Mouse (Mus musculus) cerebellum, postnatal 10 days (tissue): ENCODE data around the gene Cdc6.

ENCODE experiments used
- DNase-seq, 2 experiments: peaks; one replicate each; pipeline ENCODE4 v3.0.0; 2021; ENCODE audit warnings: mixed read lengths in 2 of 2

Cdc6 gene

GRCm38 (mm10) chr11:98944897-98945604, 37.5 kb downstream of the Cdc6 start:
- DNase-seq, result no peak

- DNase-seq, result peak in 1 of 2 experiments; percentile 27
Measured at GRCm38 (mm10) chr11:98945605-98945977, 38.0 kb downstream of the Cdc6 start.

GRCm38 (mm10) chr11:98947969-98948569, 40.5 kb downstream of the Cdc6 start:
- no peak for DNase-seq

DNA sequence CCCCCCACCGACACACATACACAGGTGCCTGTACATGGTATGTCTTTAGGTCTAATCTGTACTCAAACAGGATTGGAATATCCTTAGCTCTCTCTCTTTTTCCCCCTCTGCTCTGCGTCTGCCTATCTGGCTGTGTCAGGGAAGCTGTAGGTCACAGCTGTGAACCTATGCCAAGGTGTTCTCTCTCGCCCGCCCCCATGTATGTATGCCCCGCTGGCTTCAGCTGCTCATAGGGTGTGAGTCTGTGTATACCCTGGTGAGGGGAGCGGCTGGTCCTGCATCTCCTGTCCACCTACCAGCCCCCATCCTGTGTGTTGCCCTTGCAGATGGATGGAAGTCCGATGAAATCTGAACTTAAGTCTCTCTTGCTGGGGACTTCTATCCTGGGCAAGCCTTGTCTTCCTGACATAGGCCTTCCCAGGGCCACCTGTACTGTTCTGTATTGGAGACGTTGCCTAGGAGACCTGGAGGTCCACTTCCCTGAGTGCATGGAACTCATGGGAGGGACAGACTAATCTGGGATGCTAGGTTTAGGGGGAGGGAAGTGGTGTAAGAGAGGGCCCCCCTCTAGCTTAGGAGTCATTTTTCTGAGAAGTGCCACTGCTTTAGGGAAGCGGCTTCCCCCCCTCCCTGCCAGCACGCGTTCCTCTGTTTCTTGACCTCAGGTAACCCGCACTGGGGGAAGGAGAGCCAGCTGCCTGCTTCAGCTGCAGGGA, 41.8 kb downstream of the Cdc6 start:
- peak; percentile 9 for DNase-seq

DNA sequence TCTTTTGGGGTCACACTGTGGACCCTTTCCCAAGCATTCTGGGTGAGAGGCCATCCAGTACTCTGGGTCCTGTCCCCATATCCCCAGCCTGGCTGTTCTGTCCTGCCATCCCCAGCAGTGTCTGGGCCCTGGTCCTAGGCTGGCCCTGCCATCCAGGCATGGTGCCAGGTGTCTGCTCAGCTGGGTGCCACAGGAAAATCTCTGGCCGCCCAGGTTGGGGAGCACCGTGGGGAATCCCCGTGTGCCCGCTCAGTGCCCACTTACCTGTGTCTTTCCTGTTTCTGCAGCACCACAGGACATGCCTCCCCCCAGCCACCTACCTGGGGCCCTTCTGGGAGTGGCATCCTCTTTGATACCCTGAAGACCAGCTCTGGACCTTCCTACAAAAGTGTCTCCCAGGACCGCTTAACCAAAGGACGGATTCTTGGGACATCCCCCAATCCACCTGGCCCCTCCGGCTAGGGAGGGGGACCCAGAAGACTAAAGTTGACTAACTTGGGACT, 42.4 kb downstream of the Cdc6 start:
- DNase-seq, result peak; percentile 47 to 64

DNA sequence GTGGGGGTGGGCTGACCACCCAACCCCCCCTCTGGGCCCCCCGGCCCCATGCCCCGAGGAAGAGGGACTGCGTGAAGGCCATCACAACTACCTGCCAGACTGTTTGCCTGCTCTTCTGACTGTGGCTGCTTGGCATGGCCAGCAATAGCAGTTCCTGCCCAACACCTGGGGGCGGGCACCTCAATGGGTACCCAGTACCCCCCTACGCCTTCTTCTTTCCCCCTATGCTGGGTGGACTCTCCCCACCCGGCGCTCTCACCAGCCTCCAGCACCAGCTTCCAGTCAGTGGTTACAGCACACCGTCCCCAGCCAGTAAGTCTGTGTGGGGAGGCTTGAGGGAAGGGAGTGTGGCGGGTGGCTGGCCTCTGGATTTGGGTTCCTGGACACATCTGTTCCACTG, 42.9 kb downstream of the Cdc6 start:
- peak; percentile 15 to 26 for DNase-seq

- peak; percentile 93 to 97 for DNase-seq
Measured at GRCm38 (mm10) chr11:98951026-98951906, 43.7 kb downstream of the Cdc6 start.

- no peak for DNase-seq
Measured at GRCm38 (mm10) chr11:98952111-98952510, 44.5 kb downstream of the Cdc6 start.

DNA sequence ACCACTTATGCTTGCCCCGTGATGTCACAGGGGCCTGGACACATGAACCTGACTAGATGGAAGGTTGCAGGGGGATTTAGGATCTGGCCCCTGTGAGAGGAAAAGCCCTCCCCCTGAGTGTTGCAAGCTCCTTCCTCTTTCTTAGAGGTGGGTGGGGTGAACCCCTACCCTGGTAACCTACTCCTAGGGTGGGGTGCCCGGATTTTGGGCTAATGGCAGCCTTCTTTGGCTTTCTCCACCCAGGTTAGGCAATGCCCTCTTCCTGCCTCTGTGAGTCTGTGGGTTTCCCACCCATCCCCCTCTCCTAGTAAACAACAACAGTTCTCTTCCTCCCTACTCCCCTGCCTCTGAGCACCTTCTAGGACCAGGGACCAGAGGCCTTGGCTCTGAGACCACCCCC, 45.1 kb downstream of the Cdc6 start:
- no peak for DNase-seq

- no peak for DNase-seq
Measured at GRCm38 (mm10) chr11:98953361-98953760, 45.8 kb downstream of the Cdc6 start.

DNA sequence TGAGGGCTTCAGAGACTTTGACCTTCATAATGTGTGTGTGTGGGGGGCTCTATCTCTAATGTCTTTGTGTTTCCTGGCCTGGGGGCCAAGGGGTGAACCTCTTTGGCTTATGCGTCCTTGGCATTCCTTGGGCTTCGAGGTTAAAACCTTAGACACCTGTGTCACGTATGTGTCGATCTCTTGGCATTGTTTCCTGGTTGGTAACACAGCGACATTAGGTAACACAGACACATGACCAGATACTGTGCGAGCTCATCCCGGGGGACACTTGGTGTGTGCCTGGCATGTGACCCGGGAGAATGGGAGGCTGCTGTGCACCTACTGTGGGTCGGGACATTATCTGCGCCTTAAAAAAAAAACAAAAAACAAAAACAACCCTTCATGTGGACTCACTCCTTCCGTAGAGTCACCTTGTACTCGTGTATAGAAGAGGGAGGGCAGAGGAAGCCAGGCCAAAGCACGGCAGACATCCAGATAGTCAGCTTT, 46.3 kb downstream of the Cdc6 start:
- no peak for DNase-seq

DNA sequence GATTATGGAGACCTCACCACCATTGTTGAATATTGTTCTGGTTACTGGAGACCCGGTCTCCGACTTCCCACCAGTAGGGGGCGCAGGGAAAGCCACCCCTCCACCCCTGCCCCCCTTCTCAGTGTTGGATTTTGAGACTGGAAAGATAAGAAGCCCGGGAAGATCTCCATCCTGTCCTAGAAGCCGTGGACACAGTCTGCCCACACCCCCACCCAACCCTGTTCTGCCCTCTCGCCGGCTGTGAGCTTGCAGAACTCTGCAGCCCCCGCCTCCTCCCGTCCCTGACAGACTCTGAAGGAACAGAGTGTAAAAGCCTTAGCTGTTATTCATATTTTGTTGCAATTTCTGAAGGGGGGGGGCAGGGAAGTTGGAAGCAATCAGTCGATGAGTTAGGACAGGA, 46.8 kb downstream of the Cdc6 start:
- peak; percentile 89 to 94 for DNase-seq

GRCm38 (mm10) chr11:98954801-98955706, 47.5 kb downstream of the Cdc6 start:
- DNase-seq, result no peak

GRCm38 (mm10) chr11:98955707-98956235, 48.2 kb downstream of the Cdc6 start:
- DNase-seq, result no peak

DNA sequence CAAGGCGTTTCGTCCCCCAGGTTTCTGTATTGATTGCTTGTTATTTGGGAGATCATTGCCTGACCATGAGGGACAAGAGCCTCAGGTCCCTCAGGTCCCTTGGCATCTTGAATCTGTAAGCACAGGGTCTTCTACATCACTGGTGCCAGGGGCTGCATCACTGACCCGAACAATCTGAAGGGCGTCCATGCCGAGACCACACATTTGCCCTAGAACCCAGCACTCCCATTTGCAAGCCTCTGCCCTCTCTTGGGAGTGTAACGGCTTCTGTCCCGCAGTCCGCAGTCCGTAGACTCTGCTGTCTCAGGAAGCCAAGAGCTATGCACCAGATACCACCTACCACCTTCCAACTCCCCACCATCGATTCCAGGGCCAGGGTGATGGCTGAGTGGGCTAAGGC, 48.7 kb downstream of the Cdc6 start:
- no peak for DNase-seq

GRCm38 (mm10) chr11:98959437-98960312, 52.1 kb downstream of the Cdc6 start:
- DNase-seq, result peak in 1 of 2 experiments; percentile 37

GRCm38 (mm10) chr11:98960313-98960906, 52.8 kb downstream of the Cdc6 start:
- peak; percentile 51 to 68 for DNase-seq

DNA sequence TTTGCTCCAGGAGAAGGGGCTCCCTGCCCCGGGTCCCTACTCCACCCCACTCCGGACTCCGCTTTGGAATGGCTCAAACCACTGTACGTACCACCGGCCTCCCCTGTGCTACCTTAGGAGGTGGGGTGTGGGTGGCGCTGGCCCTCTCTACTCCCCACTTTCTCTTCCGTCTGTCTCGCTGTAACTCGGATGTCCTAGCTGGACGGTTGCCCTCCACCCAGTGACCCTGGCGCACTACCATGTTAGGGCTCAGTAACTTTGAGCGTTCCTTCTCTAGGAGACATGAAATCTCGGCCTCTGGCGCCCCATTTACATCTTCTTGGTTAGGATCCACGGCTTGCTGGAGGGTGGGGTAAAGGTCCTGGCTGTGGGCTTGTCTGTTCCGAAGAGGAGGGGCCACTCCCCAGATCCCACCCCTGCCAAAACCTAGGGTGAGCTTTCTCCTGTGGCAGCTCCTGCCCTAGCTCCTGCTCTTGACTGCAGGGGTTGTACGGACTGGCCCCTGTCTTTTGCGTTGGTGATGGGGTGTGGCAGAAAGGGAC, 53.5 kb downstream of the Cdc6 start:
- DNase-seq, result no peak

- DNase-seq, result no peak
Measured at GRCm38 (mm10) chr11:98961766-98962165, 54.2 kb downstream of the Cdc6 start.
